Mouse (Mus musculus): Measurements from ENCODE around the gene Ryr3.

- TF ChIP-seq CTCF (IDR thresholded peaks at IDR 0.05; ENCODE audit: borderline replicate concordance, extremely low read depth, insufficient read depth, insufficient read length), result no peak
- no peak for TF ChIP-seq POLR2A (IDR thresholded peaks at IDR 0.05; ENCODE audit: borderline replicate concordance, extremely low read depth, insufficient read depth, insufficient read length, poor library complexity, severe bottlenecking)
Observed at GRCm38 (mm10) chr2:113036550-113036949, 180.3 kb downstream of the Ryr3 start.

Measured in brain, embryonic 14.5 days (tissue).